Mouse (Mus musculus) Patski (cell line): ENCODE data around the gene Rcvrn. TPM values are rescaled to one million over a fixed set of nuclear protein-coding genes. Genes with fewer than 3 reads are reported as not detected.

Experiments used
- ATAC-seq: fragments of 100-300 bp; one replicate; pipeline ENCODE4 v1.8.0; 2021
- CTCF ChIA-PET: fragments of 350-600 bp; sonication (Branson Sonifier 250); formaldehyde crosslinking; loops from one replicate; lab custom pipeline; 2022; ENCODE audit warnings: inconsistent platforms; lab: Charles Lee
- POLR2A ChIA-PET: fragments of 350-600 bp; sonication (Branson Sonifier 250); formaldehyde crosslinking; loops from one replicate; lab custom pipeline; 2022; ENCODE audit warnings: antibody characterized with exemption, inconsistent platforms; lab: Charles Lee
- DNase-seq: peaks from one replicate; pipeline ENCODE4 v3.0.0-alpha.2; 2011; ENCODE audit warnings: low read depth, low spot score
- H3K27me3 ChIP-seq: fragments of 371-371 bp; one replicate; pipeline ENCODE4 v1.5.1; 2021
- CTCF ChIP-seq: fragments of 100-300 bp; IDR thresholded peaks from one replicate; pipeline ENCODE4 v1.5.1; 2021
- in situ Hi-C: fragments of 300-500 bp; cut with MboI; formaldehyde crosslinking; loops from 3 replicates; pipeline ENCODE4 v1.11.1; 2018; ENCODE audit warnings: low pct_unique_long_range_greater_than_20kb, mixed read lengths
- polyA plus RNA-seq: library from polyadenylated mRNA; unstranded; gene quantifications from one replicate; pipeline ENCODE4 v1.2.3, GENCODE M21; 2021

The Rcvrn gene
- polyA plus RNA-seq, 1 experiment from 2014 or later: not detected

DNA sequence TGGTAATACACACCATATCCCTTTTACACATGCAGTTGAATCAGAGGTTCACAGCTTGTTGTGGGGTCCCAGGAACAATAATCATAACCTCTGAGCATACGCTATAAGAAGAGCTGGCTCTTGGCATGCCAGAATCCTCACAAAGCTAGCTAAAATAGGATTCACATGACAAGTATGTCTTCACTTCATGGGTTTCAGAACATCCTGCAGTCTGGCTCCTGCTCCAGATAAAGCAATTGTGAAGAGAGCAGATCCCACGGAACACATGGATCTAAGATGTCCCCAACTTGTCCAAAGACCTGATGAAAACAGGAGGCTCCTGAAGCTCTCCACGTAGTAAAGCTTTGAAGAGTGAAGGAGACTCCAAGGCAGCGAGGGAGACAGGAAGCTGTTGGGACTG lies 20.3 kb downstream of the Rcvrn start:
- no peak for DNase-seq
- in situ Hi-C loops: no loop called here
- no peak for ATAC-seq
- H3K27me3 ChIP-seq: peaks cover 29% of the 10 kb centered on the region
- no peak for TF ChIP-seq CTCF
- POLR2A ChIA-PET: no interaction called here
- CTCF ChIA-PET: interaction anchor here (0.8 to 1.3 kb wide), 2 partner anchors 14 to 15 kb away, joined by 3 to 4 read pairs; no protein-coding TSS in a partner anchor

DNA sequence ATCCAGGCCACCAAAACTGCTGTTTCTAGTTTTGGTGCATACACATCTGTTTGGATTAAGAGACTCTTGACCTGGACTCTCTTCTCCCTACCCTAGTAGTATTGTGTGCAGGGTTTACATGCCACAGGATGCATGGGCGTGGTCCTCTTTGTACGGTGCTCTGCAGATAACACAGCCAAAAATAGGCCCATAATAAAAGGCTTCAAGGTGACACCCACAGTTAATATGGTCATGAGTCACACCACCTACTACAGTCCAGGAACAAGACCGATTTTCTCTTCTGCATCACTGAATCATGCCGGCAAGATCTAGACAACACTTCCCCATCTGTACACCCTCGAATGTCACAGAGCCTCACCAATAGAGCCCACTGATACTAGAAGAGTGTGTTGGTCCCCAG lies 26.4 kb downstream of the Rcvrn start:
- in situ Hi-C loops: no loop called here
- DNase-seq (no peak), ATAC-seq (no peak)
- TF ChIP-seq CTCF: no peak
- POLR2A ChIA-PET: no interaction called here
- CTCF ChIA-PET: no interaction called here
- H3K27me3 ChIP-seq: peaks cover 18% of the 10 kb centered on the region

DNA sequence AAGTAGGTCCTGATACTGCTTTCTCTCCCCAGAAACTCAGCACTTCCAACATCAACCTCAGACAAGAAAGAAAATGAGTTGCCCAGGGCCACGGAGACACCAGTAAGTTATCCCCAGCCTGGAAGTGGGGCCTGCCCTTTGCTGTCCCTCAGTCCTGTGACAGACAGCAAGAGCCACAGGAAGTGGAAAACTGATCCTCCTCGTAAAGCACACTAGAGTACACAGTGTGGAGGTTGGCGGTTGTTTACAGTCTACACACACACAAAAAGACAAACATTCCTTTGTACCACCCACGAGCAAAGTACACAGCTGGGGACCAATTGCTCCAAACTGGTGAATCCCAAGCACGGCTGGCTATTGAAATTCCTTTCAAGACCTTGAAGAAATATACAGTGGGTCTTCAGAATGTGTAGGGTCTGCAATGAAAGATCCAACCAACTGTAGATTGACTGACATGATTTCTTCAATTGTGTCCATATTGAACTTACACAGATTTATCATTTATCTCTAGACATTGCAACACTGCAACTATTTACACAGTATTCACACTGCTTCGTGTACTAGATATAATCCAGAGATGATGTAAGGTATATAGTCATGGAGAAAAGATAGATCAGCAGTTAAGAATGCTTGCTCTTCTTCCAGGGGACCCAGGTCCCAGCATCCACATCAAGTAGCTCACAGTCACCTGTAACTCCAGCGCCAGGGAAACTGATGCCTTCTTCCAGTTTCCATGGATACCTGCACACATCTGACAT lies 27.5 kb downstream of the Rcvrn start:
- in situ Hi-C loops: no loop called here
- H3K27me3 ChIP-seq: peaks cover 17% of the 10 kb centered on the region
- ATAC-seq (no peak), DNase-seq (no peak)
- ChIA-PET CTCF (no interaction called here), POLR2A (no interaction called here)
- no peak for TF ChIP-seq CTCF

DNA sequence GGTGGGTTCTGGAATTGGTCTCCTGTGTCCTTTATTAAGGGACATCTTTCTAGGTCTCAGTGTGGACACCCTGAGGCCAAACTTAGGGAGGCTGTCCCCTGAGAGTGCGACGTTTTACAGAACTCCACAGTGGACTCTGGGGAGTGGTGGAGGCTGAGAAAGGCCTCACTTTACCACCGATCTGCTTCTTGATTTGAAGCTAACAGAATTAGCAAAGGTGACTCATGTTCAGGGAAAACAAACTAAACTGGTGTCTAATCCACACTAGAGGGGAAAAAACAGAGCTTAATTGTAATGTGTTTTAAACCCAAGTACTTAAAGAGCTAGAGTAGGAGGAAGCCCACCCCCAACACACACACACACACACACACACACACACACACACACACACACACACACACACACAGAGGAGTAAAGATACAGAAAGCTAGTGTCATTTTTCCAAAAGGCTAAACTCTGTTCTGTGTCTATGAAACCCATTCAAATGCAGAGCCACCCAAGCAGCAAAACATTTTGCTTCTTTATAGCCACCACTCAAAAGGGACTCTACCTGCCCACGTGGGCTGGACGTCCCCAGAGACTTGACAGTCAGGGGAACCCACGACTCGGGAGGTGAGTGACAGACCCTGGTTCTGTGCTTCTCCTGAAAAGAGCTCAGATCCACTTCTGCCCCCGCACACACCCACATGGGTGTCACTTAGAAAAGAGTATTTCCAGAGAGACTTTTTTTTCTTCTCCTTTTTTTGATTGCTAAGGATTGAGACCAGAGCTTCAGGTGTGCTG lies 28.3 kb downstream of the Rcvrn start:
- no peak for DNase-seq
- ChIA-PET CTCF (no interaction called here), POLR2A (no interaction called here)
- no peak for ATAC-seq
- in situ Hi-C loops: no loop called here
- no peak for TF ChIP-seq CTCF
- peaks cover 16% of the 10 kb centered on the region for H3K27me3 ChIP-seq

DNA sequence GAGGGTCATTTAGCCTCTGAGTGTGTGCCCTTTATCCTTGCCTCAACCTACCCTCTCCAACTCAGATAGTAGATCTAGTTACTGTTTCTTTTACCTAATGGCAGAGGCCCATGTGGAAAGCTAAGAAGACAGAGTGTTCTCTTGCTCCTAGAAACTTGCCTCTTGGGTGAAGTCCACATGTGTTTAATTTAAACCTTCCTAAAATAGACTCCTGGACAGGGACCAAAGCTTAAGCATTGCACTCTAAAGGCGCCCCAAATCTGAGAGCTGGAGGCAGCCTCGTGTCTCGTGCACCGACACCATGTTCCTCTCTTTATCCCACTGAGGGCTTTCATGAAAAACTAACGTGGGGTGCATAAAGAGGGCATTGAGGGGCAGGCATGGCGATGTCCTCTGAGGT lies 32.0 kb downstream of the Rcvrn start:
- H3K27me3 ChIP-seq: peaks cover 7% of the 10 kb centered on the region
- no peak for DNase-seq
- POLR2A ChIA-PET: no interaction called here
- no peak for ATAC-seq
- in situ Hi-C loops: no loop called here
- no peak for TF ChIP-seq CTCF
- CTCF ChIA-PET: interaction anchor here (1.3 kb wide), 1 partner anchor 16 kb away, joined by 3 read pairs; no protein-coding TSS in a partner anchor

DNA sequence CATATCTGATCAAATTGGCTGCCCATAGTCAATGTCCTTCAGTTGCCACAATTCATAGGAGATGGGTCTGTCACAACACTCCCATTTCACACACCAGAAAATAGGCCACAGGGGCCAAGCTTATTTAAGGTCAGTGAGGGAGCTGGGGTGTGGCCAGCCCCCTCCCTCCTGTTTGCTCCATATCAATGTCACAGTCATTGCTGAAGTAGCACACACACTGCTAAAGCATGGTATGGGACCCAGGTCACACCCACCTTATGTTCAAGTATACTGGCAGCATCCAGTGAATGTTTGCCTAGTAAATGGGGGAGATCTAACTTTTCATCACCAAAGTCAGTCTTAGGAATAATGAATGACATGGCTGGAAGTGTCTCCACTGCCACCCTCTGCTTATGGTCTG lies 33.6 kb downstream of the Rcvrn start:
- no peak for TF ChIP-seq CTCF
- CTCF ChIA-PET: interaction anchor here (1.3 kb wide), 1 partner anchor 15 kb away, joined by 3 read pairs; no protein-coding TSS in a partner anchor
- in situ Hi-C loops: no loop called here
- ATAC-seq (no peak), DNase-seq (no peak)
- POLR2A ChIA-PET: no interaction called here
- peaks cover 12% of the 10 kb centered on the region for H3K27me3 ChIP-seq

DNA sequence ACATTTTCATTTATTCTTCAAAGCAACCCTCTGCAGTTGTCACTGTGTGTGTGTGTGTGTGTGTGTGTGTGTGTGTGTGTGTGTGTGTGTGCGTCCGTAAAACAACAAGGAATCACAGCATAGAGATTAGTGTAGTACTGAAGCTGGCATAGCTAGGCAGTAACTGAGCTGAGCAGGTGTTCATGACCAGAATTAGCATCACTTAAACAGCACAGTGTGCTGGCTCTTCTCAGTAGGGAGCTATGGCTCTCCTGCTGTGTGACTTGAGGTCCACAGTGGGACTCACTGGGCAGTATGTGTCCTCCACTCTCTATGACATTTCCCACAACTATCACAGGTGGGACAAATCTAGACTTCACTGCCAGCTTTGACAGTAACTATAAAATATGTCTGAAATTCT lies 35.9 kb downstream of the Rcvrn start:
- no peak for DNase-seq
- no peak for TF ChIP-seq CTCF
- in situ Hi-C loops: no loop called here
- H3K27me3 ChIP-seq: peaks cover 21% of the 10 kb centered on the region
- no peak for ATAC-seq
- POLR2A ChIA-PET: no interaction called here
- CTCF ChIA-PET: interaction anchor here (1.9 kb wide), 1 partner anchor 16 kb away, joined by 4 read pairs; no protein-coding TSS in a partner anchor

DNA sequence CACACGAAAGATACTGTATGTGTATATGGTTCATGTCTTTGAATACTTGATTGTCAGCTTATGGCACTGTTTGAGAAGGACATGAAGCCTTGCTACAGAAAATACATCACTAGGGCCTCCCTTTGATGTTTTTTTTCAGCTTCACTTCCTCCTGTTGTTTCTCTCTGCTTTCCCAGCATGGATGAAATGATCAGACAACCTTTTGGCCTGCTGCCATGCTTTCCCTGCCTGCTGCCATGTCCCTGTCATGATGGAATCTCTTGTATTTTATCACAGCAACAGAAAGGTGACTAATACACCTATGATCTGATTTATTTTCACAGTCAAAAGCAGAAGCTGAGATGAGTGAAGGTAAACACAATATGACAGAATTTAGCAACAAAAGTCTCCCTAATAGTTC lies 38.6 kb downstream of the Rcvrn start:
- ATAC-seq: no peak
- POLR2A ChIA-PET: no interaction called here
- in situ Hi-C loops: no loop called here
- DNase-seq: no peak
- H3K27me3 ChIP-seq: peaks cover 14% of the 10 kb centered on the region
- no peak for TF ChIP-seq CTCF
- CTCF ChIA-PET: no interaction called here

DNA sequence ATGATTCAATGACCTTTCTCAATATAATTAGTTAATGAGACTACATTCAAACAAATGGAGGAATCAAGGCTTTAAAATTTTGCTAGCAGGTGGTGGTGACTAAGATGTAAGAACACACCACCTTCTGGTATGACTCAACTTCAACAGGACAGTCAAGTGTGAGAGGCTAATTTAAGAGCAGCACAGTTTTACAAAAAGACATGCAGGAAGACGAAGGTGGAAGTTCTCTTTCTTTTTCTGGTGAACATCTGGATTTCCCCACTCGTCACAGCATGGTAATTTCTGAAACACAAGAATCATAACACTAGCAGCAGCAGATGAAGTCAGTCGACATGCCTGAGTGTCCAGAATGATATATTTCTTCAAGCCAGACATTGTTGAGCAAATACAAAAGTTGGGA lies 39.5 kb downstream of the Rcvrn start:
- CTCF ChIA-PET: no interaction called here
- no peak for DNase-seq
- no peak for ATAC-seq
- in situ Hi-C loops: no loop called here
- POLR2A ChIA-PET: no interaction called here
- TF ChIP-seq CTCF: no peak
- H3K27me3 ChIP-seq: peaks cover 14% of the 10 kb centered on the region

DNA sequence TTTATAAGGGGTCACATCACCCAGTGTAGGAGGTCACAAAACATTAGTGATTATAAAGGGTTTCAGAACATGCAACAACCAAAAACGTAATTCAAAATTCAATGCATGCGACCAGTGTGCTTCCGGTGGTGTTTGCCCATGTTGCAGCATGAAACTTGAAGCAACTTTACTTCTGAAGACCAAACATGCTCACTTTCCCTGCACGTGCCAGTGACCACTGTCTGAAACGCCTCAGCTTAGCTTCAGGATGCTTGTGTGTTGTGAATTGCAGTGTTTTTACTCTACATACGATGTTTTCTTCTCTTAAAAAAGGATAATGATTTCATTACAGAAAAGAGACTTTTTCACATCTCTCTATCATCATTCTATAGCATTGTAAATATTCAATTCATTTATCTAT lies 43.2 kb downstream of the Rcvrn start:
- in situ Hi-C loops: no loop called here
- CTCF ChIA-PET: no interaction called here

More for the DNA sequence above, 43.2 kb downstream of the Rcvrn start:
- ATAC-seq (no peak), DNase-seq (no peak)
- peaks cover 9% of the 10 kb centered on the region for H3K27me3 ChIP-seq
- TF ChIP-seq CTCF: no peak
- POLR2A ChIA-PET: no interaction called here
